ENCODE assay signal across 11 mouse cellular contexts in genomic region chr9:48755438-48756070, GRCm38 (mm10).
A peak's percentile ranks its signal among the peaks of the same experiment; 100 is the strongest.
DNase-seq lines count a peak whose midpoint lies in the region; ATAC-seq and TF ChIP-seq lines count a peak whose summit lies in the region.
"Had no signal": no experiment of that assay in that cellular context is flagged by ENCODE, and none has a peak within 500 bp of the region (broad histone marks: within the 10 kb centered on the region; RNA-seq: fewer than 3 reads in every experiment).

No protein-coding gene starts in this region.

- H3K27me3 ChIP-seq in liver, postnatal 0 days (ENCODE audit: insufficient read depth, low read length): no peaks in the 10 kb centered on the region
- no peaks in the 10 kb centered on the region for H3K27me3 ChIP-seq in hindbrain, embryonic 13.5 days
- H3K27me3 ChIP-seq: embryonic facial prominence, embryonic 13.5 days had no signal

- no peak overlapping the region for H3K4me3 ChIP-seq in liver, postnatal 0 days (ENCODE audit: low read depth, low read length)
- H3K4me3 ChIP-seq in hindbrain, embryonic 13.5 days: no peak overlapping the region
- H3K4me3 ChIP-seq: embryonic facial prominence, embryonic 13.5 days had no signal

- TF ChIP-seq CTCF in liver, postnatal 0 days (IDR thresholded peaks at IDR 0.05; ENCODE audit: low read depth): no peak

- peaks cover 2% of the 10 kb centered on the region; the same call in 1 of the 2 replicates for H3K36me3 ChIP-seq in liver, postnatal 0 days (replicated peaks; ENCODE audit: insufficient read depth, low read length)
- H3K36me3 ChIP-seq in hindbrain, embryonic 13.5 days: no peaks in the 10 kb centered on the region
- H3K36me3 ChIP-seq: embryonic facial prominence, embryonic 13.5 days had no signal

- H3K4me1 ChIP-seq in liver, postnatal 0 days (ENCODE audit: insufficient read depth): peaks cover 44% of the 10 kb centered on the region
- peaks cover 52% of the 10 kb centered on the region for H3K4me1 ChIP-seq in hindbrain, embryonic 13.5 days (replicated peaks)

- no peak overlapping the region for H3K4me2 ChIP-seq in liver, postnatal 0 days (ENCODE audit: low read depth, low read length)
- H3K4me2 ChIP-seq in hindbrain, embryonic 13.5 days: no peak overlapping the region
- H3K4me2 ChIP-seq: embryonic facial prominence, embryonic 13.5 days had no signal

- no peak overlapping the region for H3K9ac ChIP-seq in liver, postnatal 0 days (replicated peaks)
- H3K9ac ChIP-seq in hindbrain, embryonic 13.5 days: no peak overlapping the region
- H3K9ac ChIP-seq: embryonic facial prominence, embryonic 13.5 days had no signal

- H3K9me3 ChIP-seq in liver, postnatal 0 days (ENCODE audit: low read length): no peaks in the 10 kb centered on the region
- no peaks in the 10 kb centered on the region for H3K9me3 ChIP-seq in hindbrain, embryonic 13.5 days
- H3K9me3 ChIP-seq: embryonic facial prominence, embryonic 13.5 days had no signal

- no peak for DNase-seq in liver, postnatal 0 days
- no peak for DNase-seq in liver
- DNase-seq in embryo, embryonic 11 days: peak; percentile 67
- peak; percentile 41 for DNase-seq in neural tube, embryonic 10.5 days (ENCODE audit: extremely low spot score, low spot score)
- DNase-seq in left cerebral cortex, adult 11 months (ENCODE audit: low spot score): no peak
- DNase-seq in frontal cortex, postnatal 10 days (ENCODE audit: low spot score in 2 of 2): no peak
- DNase-seq: gastrocnemius, postnatal 10 days; thymus, postnatal 25 days had no signal

- no peak for TF ChIP-seq EP300 in liver, postnatal 0 days (IDR thresholded peaks at IDR 0.05; ENCODE audit: low read depth)

- WGBS in liver, postnatal 0 days (ENCODE audit: insufficient replicate concordance): 45% methylated on average over 9 of the region's 9 CpGs
- WGBS in hindbrain, embryonic 13.5 days: 35% methylated on average over 9 of the region's 9 CpGs

- peak overlapping the region; percentile 4; the same call in 1 of the 2 replicates for H3K27ac ChIP-seq in liver, postnatal 0 days (ENCODE audit: low read depth)
- H3K27ac ChIP-seq in hindbrain, embryonic 13.5 days: peak overlapping the region; percentile 45; the same call in 1 of the 2 replicates
- H3K27ac ChIP-seq: embryonic facial prominence, embryonic 13.5 days had no signal

- no peak for ATAC-seq in liver, postnatal 0 days
- ATAC-seq in hindbrain, embryonic 13.5 days (ENCODE audit: low FRiP score): no peak
- ATAC-seq in frontal cortex, adult (ENCODE audit: low TSS enrichment): no peak

Comparison
In these comparisons a context has a peak if more than half of its experiments do, and no peak if none do; other contexts are left out.
1. DNase-seq: peak in embryo, embryonic 11 days (single experiment) and neural tube, embryonic 10.5 days (single experiment); none in liver, postnatal 0 days (single experiment), liver (single experiment), left cerebral cortex, adult 11 months (single experiment) and frontal cortex, postnatal 10 days (0 of 2).